Mouse (Mus musculus) cerebral cortex, adult 2 months (tissue): Measurements from ENCODE around the gene Ltb.

ENCODE experiments used
- WGBS: fragments of 180-500 bp; shearing (Covaris S2); methylation state at CpG from one replicate; pipeline ENCODE4 v1.1.7; 2018; 5-methylcytosine and 5-hydroxymethylcytosine counted together

Ltb gene

GRCm38 (mm10) chr17:35193881-35194843 is at the start of gene Ltb:
TSS of gene Ltb (plus strand) at chr17:35194439.
- WGBS: 83% methylated on average over 28 of the region's 28 CpGs

- 86% methylated on average over 5 of the region's 5 CpGs for WGBS
Observed at GRCm38 (mm10) chr17:35146139-35146538, 48.1 kb upstream of the Ltb start.

GRCm38 (mm10) chr17:35147348-35147747 is 46.9 kb upstream of the Ltb start:
- WGBS: 62% methylated on average over 3 of the region's 3 CpGs

GRCm38 (mm10) chr17:35147922-35148639 is 46.2 kb upstream of the Ltb start:
- 31% methylated on average over 5 of the region's 5 CpGs for WGBS

- WGBS: 93% methylated on average over 4 of the region's 4 CpGs
Observed at GRCm38 (mm10) chr17:35152121-35152520, 42.1 kb upstream of the Ltb start.

- 78% methylated on average over 9 of the region's 9 CpGs for WGBS
Observed at GRCm38 (mm10) chr17:35153077-35153476, 41.2 kb upstream of the Ltb start.

GRCm38 (mm10) chr17:35153931-35154330 is 40.3 kb upstream of the Ltb start:
- WGBS: 80% methylated on average over 4 of the region's 4 CpGs

GRCm38 (mm10) chr17:35154616-35155015 is 39.6 kb upstream of the Ltb start:
- 77% methylated on average over 7 of the region's 7 CpGs for WGBS

GRCm38 (mm10) chr17:35155451-35155850 is 38.8 kb upstream of the Ltb start:
- WGBS: 84% methylated on average over 12 of the region's 12 CpGs

- WGBS: 79% methylated on average over 33 of the region's 33 CpGs
Observed at GRCm38 (mm10) chr17:35156461-35157200, 37.6 kb upstream of the Ltb start.

- WGBS: 79% methylated on average over 8 of the region's 8 CpGs
Observed at GRCm38 (mm10) chr17:35157254-35157653, 37.0 kb upstream of the Ltb start.

GRCm38 (mm10) chr17:35157661-35158175 is 36.5 kb upstream of the Ltb start:
- WGBS: 88% methylated on average over 8 of the region's 8 CpGs

GRCm38 (mm10) chr17:35158850-35159593 is 35.2 kb upstream of the Ltb start:
- WGBS: 84% methylated on average over 16 of the region's 16 CpGs

- 85% methylated on average over 7 of the region's 7 CpGs for WGBS
Observed at GRCm38 (mm10) chr17:35159638-35160037, 34.6 kb upstream of the Ltb start.

GRCm38 (mm10) chr17:35161421-35161820 is 32.8 kb upstream of the Ltb start:
- WGBS: 68% methylated on average over 11 of the region's 11 CpGs

- WGBS: 50% methylated on average over 14 of the region's 14 CpGs
Observed at GRCm38 (mm10) chr17:35162121-35162520, 32.1 kb upstream of the Ltb start.

GRCm38 (mm10) chr17:35162730-35163129 is 31.5 kb upstream of the Ltb start:
- WGBS: 12% methylated on average over 12 of the region's 12 CpGs

GRCm38 (mm10) chr17:35163326-35164081 is 30.7 kb upstream of the Ltb start:
- 3% methylated on average over 8 of the region's 8 CpGs for WGBS

- under 1% methylated on average over 26 of the region's 28 CpGs for WGBS
Observed at GRCm38 (mm10) chr17:35164218-35164567, 30.0 kb upstream of the Ltb start.
